Mouse (Mus musculus) midbrain, embryonic 16.5 days (tissue): ENCODE data around the gene Pam. TPM values are rescaled to one million over a fixed set of nuclear protein-coding genes. Genes with fewer than 3 reads are reported as not detected.

Experiments used
- ATAC-seq: fragments of 200-750 bp; cut with Nextera tagmentation; 2 replicates; pipeline ENCODE4 v1.8.0; 2017; ENCODE audit warnings: moderate TSS enrichment
- H3K27ac ChIP-seq: fragments of 300-500 bp; sonication (generic); 2 replicates; pipeline ENCODE4 v1.5.1; 2014; ENCODE audit warnings: mild to moderate bottlenecking, low read length, mixed read lengths
- H3K27me3 ChIP-seq: fragments of 300-500 bp; sonication (generic); 2 replicates; pipeline ENCODE4 v1.6.1; 2014; ENCODE audit warnings: low read depth, low read length, mixed read lengths; ENCODE audit not compliant: control insufficient read depth, insufficient read depth
- H3K36me3 ChIP-seq: fragments of 300-500 bp; sonication (generic); 2 replicates; pipeline ENCODE4 v1.6.1; 2014; ENCODE audit warnings: mild to moderate bottlenecking, low read length, moderate library complexity, mixed read lengths; ENCODE audit not compliant: control insufficient read depth, insufficient read depth
- H3K4me1 ChIP-seq: fragments of 300-500 bp; sonication (generic); 2 replicates; pipeline ENCODE4 v1.6.1; 2014; ENCODE audit warnings: mild to moderate bottlenecking, low read length, mixed read lengths; ENCODE audit not compliant: control insufficient read depth, insufficient read depth
- H3K4me2 ChIP-seq: fragments of 300-500 bp; sonication (generic); 2 replicates; pipeline ENCODE4 v1.6.1; 2014; ENCODE audit warnings: mild to moderate bottlenecking, low read length, mixed read lengths
- H3K4me3 ChIP-seq: fragments of 300-500 bp; sonication (generic); 2 replicates; pipeline ENCODE4 v1.5.1; 2014; ENCODE audit warnings: low read depth, mild to moderate bottlenecking, low read length, moderate library complexity, mixed read lengths
- H3K9ac ChIP-seq: fragments of 300-500 bp; sonication (generic); 2 replicates; pipeline ENCODE4 v1.6.1; 2014; ENCODE audit warnings: low read depth, low read length, mixed read lengths
- H3K9me3 ChIP-seq: fragments of 300-500 bp; sonication (generic); replicated peaks from 2 replicates; pipeline ENCODE4 v1.6.1; 2014; ENCODE audit warnings: mild to moderate bottlenecking, low read length, mixed read lengths; ENCODE audit not compliant: control insufficient read depth, poor library complexity, severe bottlenecking
- WGBS: fragments of 180-500 bp; shearing (Covaris S2); extraction: QIAGEN DNeasy Blood & Tissue Kit; methylation state at CpG from one replicate; pipeline ENCODE4 v1.1.7; 2014; 5-methylcytosine and 5-hydroxymethylcytosine counted together
- polyA plus RNA-seq: library from polyadenylated mRNA; unstranded; fragments of >200 nt; fragmentation: Nextera tagmentation; extraction: Ambion mirVana; gene quantifications from 2 replicates; pipeline ENCODE4 v1.2.1, GENCODE M21; 2015

The Pam gene
- polyA plus RNA-seq, 1 experiment from 2014 or later = 35.6 TPM

GRCm38 (mm10) chr1:97760598-97760997, 334.8 kb downstream of the Pam start:
- no peak overlapping the region for H3K9ac ChIP-seq
- peaks cover 3% of the 10 kb centered on the region; the same call in 1 of the 2 replicates for H3K4me1 ChIP-seq
- H3K27me3 ChIP-seq = no peaks in the 10 kb centered on the region
- 90% methylated on average over 7 of the region's 7 CpGs for WGBS
- 0 out of 2 replicates have a peak, but pooled peaks cover 2% of the 10 kb centered on the region for H3K36me3 ChIP-seq
- H3K4me2 ChIP-seq = no peak overlapping the region
- no peaks in the 10 kb centered on the region for H3K9me3 ChIP-seq
- no peak overlapping the region for H3K4me3 ChIP-seq
- no peak overlapping the region for H3K27ac ChIP-seq
- no peak for ATAC-seq

DNA sequence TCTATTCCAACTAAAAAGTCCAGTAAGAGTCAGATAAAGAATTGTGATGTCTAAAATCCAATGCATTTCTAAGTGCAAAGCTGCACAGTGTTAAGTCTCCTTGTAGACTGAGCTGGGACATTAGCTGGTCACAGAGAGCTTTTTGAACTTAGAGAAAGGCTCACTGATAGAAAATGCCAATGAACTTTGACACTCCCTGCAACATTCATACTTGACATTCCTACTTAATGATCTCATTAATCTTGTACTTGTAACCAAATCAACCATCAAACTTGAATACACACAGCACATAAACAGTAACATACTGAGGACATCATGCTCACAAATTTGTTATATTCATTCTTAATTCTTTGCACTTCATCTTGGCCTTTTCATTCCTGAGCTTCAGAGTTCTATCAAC, 335.6 kb downstream of the Pam start:
- ATAC-seq = no peak
- Histone ChIP-seq H3K4me2 (no peak overlapping the region), H3K27ac (no peak overlapping the region), H3K36me3 (0 out of 2 replicates have a peak, but pooled peaks cover 5% of the 10 kb centered on the region), H3K4me1 (no peaks in the 10 kb centered on the region), H3K9me3 (no peaks in the 10 kb centered on the region), H3K9ac (no peak overlapping the region), H3K27me3 (no peaks in the 10 kb centered on the region), H3K4me3 (no peak overlapping the region)

GRCm38 (mm10) chr1:97754392-97754791, 341.1 kb downstream of the Pam start:
- H3K9ac ChIP-seq = no peak overlapping the region
- no peaks in the 10 kb centered on the region for H3K4me1 ChIP-seq
- WGBS = 79% methylated on average over 4 of the region's 4 CpGs
- H3K27me3 ChIP-seq = no peaks in the 10 kb centered on the region
- no peak overlapping the region for H3K4me3 ChIP-seq
- no peak overlapping the region for H3K4me2 ChIP-seq
- no peaks in the 10 kb centered on the region for H3K9me3 ChIP-seq
- no peak overlapping the region for H3K27ac ChIP-seq
- ATAC-seq = no peak
- peaks cover 16% of the 10 kb centered on the region for H3K36me3 ChIP-seq

GRCm38 (mm10) chr1:97753216-97753615, 342.2 kb downstream of the Pam start:
- no peak overlapping the region for H3K9ac ChIP-seq
- H3K9me3 ChIP-seq = no peaks in the 10 kb centered on the region
- H3K4me2 ChIP-seq = no peak overlapping the region
- no peak overlapping the region for H3K27ac ChIP-seq
- H3K4me1 ChIP-seq = no peaks in the 10 kb centered on the region
- ATAC-seq = no peak
- no peaks in the 10 kb centered on the region for H3K27me3 ChIP-seq
- H3K36me3 ChIP-seq = peaks cover 18% of the 10 kb centered on the region
- H3K4me3 ChIP-seq = no peak overlapping the region

DNA sequence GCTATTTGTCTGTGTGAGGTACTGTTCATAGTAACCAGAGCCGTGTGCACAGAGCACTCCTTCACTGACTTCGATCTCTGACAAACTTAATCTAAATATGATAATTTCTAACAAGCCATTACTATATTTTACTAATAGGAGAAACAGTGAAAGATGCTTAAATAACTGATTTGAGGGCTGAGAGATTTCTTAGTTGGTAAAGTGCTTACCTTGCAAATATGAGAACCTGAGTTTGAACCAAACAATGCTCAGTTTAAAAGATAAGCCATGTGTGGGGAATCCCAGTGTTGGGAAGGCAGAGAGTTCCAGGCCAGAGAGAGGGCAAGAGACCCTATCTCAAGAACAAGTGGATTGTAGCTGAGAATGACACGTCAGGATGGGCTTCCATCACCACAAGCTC, 347.3 kb downstream of the Pam start:
- Histone ChIP-seq H3K9me3 (no peaks in the 10 kb centered on the region), H3K4me1 (no peaks in the 10 kb centered on the region), H3K4me2 (no peak overlapping the region), H3K9ac (no peak overlapping the region), H3K4me3 (no peak overlapping the region), H3K27me3 (no peaks in the 10 kb centered on the region), H3K36me3 (peaks cover 26% of the 10 kb centered on the region), H3K27ac (no peak overlapping the region)
- 91% methylated on average over 3 of the region's 3 CpGs for WGBS
- no peak for ATAC-seq

GRCm38 (mm10) chr1:97746261-97746660, 349.2 kb downstream of the Pam start:
- no peak overlapping the region for H3K27ac ChIP-seq
- H3K36me3 ChIP-seq = peaks cover 34% of the 10 kb centered on the region
- no peak overlapping the region for H3K9ac ChIP-seq
- no peak for ATAC-seq
- H3K4me1 ChIP-seq = no peaks in the 10 kb centered on the region
- WGBS = 98% methylated on average over 7 of the region's 7 CpGs
- H3K4me3 ChIP-seq = no peak overlapping the region
- no peaks in the 10 kb centered on the region for H3K27me3 ChIP-seq
- no peaks in the 10 kb centered on the region for H3K9me3 ChIP-seq
- H3K4me2 ChIP-seq = no peak overlapping the region

- H3K27me3 ChIP-seq = no peaks in the 10 kb centered on the region
- WGBS = 94% methylated on average over 4 of the region's 4 CpGs
- no peak overlapping the region for H3K4me3 ChIP-seq
- H3K36me3 ChIP-seq = peaks cover 34% of the 10 kb centered on the region
- H3K9me3 ChIP-seq = no peaks in the 10 kb centered on the region
- no peaks in the 10 kb centered on the region for H3K4me1 ChIP-seq
- no peak overlapping the region for H3K27ac ChIP-seq
- ATAC-seq = no peak
- no peak overlapping the region for H3K9ac ChIP-seq
- no peak overlapping the region for H3K4me2 ChIP-seq
These were observed 349.7 kb downstream of the Pam start for GRCm38 (mm10) chr1:97745712-97746111.
